8 mouse cellular contexts compared by ENCODE assay signal in genomic region chr7:79052521-79053382, GRCm38 (mm10). TPM values are rescaled to one million over a fixed set of nuclear protein-coding genes. Genes with fewer than 3 reads are reported as not detected.
DNase-seq lines count a peak whose midpoint lies in the region; ATAC-seq and TF ChIP-seq lines count a peak whose summit lies in the region.

No protein-coding gene starts in this region.

- no peak for DNase-seq in heart, postnatal 0 days (ENCODE audit: low spot score)
- DNase-seq in heart, postnatal 10 days: no peak
- DNase-seq in Muller cell, postnatal 12 days (ENCODE audit: inconsistent ontology term): peak; percentile 11
- peak; percentile 15 for DNase-seq in embryonic facial prominence, embryonic 14.5 days (ENCODE audit: low spot score)
- no peak for DNase-seq in spleen, adult 18-20 months
- DNase-seq in adipocyte (ENCODE audit: low spot score): no peak
- no peak for DNase-seq in natural killer cell, adult 2 months (ENCODE audit: low spot score in 2 of 2)

- no peak for TF ChIP-seq EP300 in heart, postnatal 0 days (IDR thresholded peaks at IDR 0.05; ENCODE audit: low read depth)

- H3K4me3 ChIP-seq in heart, postnatal 0 days (ENCODE audit: low read depth, low read length): peak overlapping the region; percentile 46
- H3K4me3 ChIP-seq in embryonic facial prominence, embryonic 14.5 days (ENCODE audit: low read depth, low read length): peak overlapping the region; percentile 53
- H3K4me3 ChIP-seq in limb, embryonic 15.5 days: peak overlapping the region; percentile 53

- no peak overlapping the region for H3K27ac ChIP-seq in heart, postnatal 0 days (ENCODE audit: low read depth)
- H3K27ac ChIP-seq in embryonic facial prominence, embryonic 14.5 days (replicated peaks; ENCODE audit: low read depth, low read length): no peak overlapping the region; the same call in 1 of the 2 replicates
- H3K27ac ChIP-seq in limb, embryonic 15.5 days: peak overlapping the region; percentile 75

- H3K4me2 ChIP-seq in heart, postnatal 0 days (ENCODE audit: low read depth, low read length): peak overlapping the region; percentile 79
- H3K4me2 ChIP-seq in embryonic facial prominence, embryonic 14.5 days (ENCODE audit: low read depth, low read length): peak overlapping the region; percentile 94
- peak overlapping the region; percentile 86 for H3K4me2 ChIP-seq in limb, embryonic 15.5 days

- H3K36me3 ChIP-seq in heart, postnatal 0 days (replicated peaks; ENCODE audit: control insufficient read depth, insufficient read depth, low read length): no peaks in the 10 kb centered on the region
- H3K36me3 ChIP-seq in embryonic facial prominence, embryonic 14.5 days (ENCODE audit: control insufficient read depth, insufficient read depth, low read length): no peaks in the 10 kb centered on the region
- H3K36me3 ChIP-seq in limb, embryonic 15.5 days: no peaks in the 10 kb centered on the region

- H3K9ac ChIP-seq in heart, postnatal 0 days (replicated peaks; ENCODE audit: low read depth, low read length): peak overlapping the region; percentile 44; the same call in 1 of the 2 replicates
- H3K9ac ChIP-seq in embryonic facial prominence, embryonic 14.5 days (ENCODE audit: low read depth, low read length): peak overlapping the region; percentile 67
- H3K9ac ChIP-seq in limb, embryonic 15.5 days: peak overlapping the region; percentile 44

- TF ChIP-seq CTCF in heart, postnatal 0 days (IDR thresholded peaks at IDR 0.05; ENCODE audit: low read depth): no peak

- no peaks in the 10 kb centered on the region for H3K9me3 ChIP-seq in heart, postnatal 0 days (replicated peaks; ENCODE audit: control insufficient read depth, low read length)
- H3K9me3 ChIP-seq in embryonic facial prominence, embryonic 14.5 days (ENCODE audit: control insufficient read depth, low read length): no peaks in the 10 kb centered on the region
- no peaks in the 10 kb centered on the region for H3K9me3 ChIP-seq in limb, embryonic 15.5 days

- H3K27me3 ChIP-seq in heart, postnatal 0 days (ENCODE audit: control insufficient read depth, insufficient read depth, low read length): peaks cover 56% of the 10 kb centered on the region
- peaks cover 62% of the 10 kb centered on the region for H3K27me3 ChIP-seq in embryonic facial prominence, embryonic 14.5 days (replicated peaks; ENCODE audit: control insufficient read depth, insufficient read depth, low read length)
- peaks cover 64% of the 10 kb centered on the region for H3K27me3 ChIP-seq in limb, embryonic 15.5 days

- WGBS in heart, postnatal 0 days: 3% methylated on average over 63 of the region's 66 CpGs
- 1% methylated on average over 46 of the region's 66 CpGs for WGBS in embryonic facial prominence, embryonic 14.5 days
- WGBS in limb, embryonic 15.5 days: 2% methylated on average over 58 of the region's 66 CpGs

- intact Hi-C loops in heart, postnatal 10 days (cut with DNase I): no loop called here

- 0 out of 2 replicates have a peak, but pooled peaks cover 6% of the 10 kb centered on the region for H3K4me1 ChIP-seq in heart, postnatal 0 days (ENCODE audit: control insufficient read depth, insufficient read depth)
- peaks cover 7% of the 10 kb centered on the region for H3K4me1 ChIP-seq in embryonic facial prominence, embryonic 14.5 days (ENCODE audit: control insufficient read depth, insufficient read depth, low read length)
- H3K4me1 ChIP-seq in limb, embryonic 15.5 days: peaks cover 16% of the 10 kb centered on the region

- peak; percentile 27 for ATAC-seq in heart, postnatal 0 days (ENCODE audit: insufficient read depth, low read depth)
- peak; percentile 53; the same call in 1 of the 2 replicates for ATAC-seq in embryonic facial prominence, embryonic 14.5 days (ENCODE audit: low read depth)
- peak; percentile 57; the same call in 1 of the 2 replicates for ATAC-seq in limb, embryonic 15.5 days (ENCODE audit: insufficient number of reproducible peaks, low FRiP score, low TSS enrichment, low read depth)

RNA-seq across cellular contexts. Expression of gene Acan, which starts 0.5 kb away (rescaled TPM):
- total RNA-seq in heart, postnatal 0 days (2014; rRNA removed; ENCODE audit: low replicate concordance): 2.2 and 5.5 TPM in 2 replicates
- 1.1 and 1.3 TPM in 2 replicates for polyA plus RNA-seq in heart, postnatal 0 days (2015; fragmentation: Nextera tagmentation; extraction: Ambion mirVana)
- 1 to 10 TPM; 1.8 to 2.3 TPM for total RNA-seq in heart, postnatal 10 days (2021)
- polyA plus RNA-seq in embryonic facial prominence, embryonic 14.5 days (2014; fragmentation: Nextera tagmentation; extraction: Ambion mirVana): 34.1 and 49.7 TPM in 2 replicates
- polyA plus RNA-seq in limb, embryonic 15.5 days (2015; fragmentation: Nextera tagmentation; extraction: Ambion mirVana): 46.9 and 52.7 TPM in 2 replicates

Comparison
In these comparisons a context has a peak if more than half of its experiments do, and no peak if none do; other contexts are left out.
1. DNase-seq: peak in Muller cell, postnatal 12 days (single experiment) and embryonic facial prominence, embryonic 14.5 days (single experiment); none in heart, postnatal 0 days (single experiment), heart, postnatal 10 days (0 of 2), spleen, adult 18-20 months (0 of 2), adipocyte (single experiment) and natural killer cell, adult 2 months (0 of 2).
2. RNA of gene Acan, which starts 0.5 kb away (polyA plus RNA-seq): 46.9 to 52.7 TPM in limb, embryonic 15.5 days and 34.1 to 49.7 TPM in embryonic facial prominence, embryonic 14.5 days; 1.1 to 1.3 TPM in heart, postnatal 0 days; every median in the first group is over 10 times any median in the second.
3. Peak in every context shown above with its lines, with median percentiles within 50 percentile points of each other: ATAC-seq, H3K4me2 ChIP-seq, H3K4me3 ChIP-seq and H3K9ac ChIP-seq.